Mouse (Mus musculus): ENCODE data around the gene Cltc. TPM values are rescaled to one million over a fixed set of nuclear protein-coding genes. Genes with fewer than 3 reads are reported as not detected.
A peak's percentile ranks its signal among the peaks of the same experiment; 100 is the strongest.
"Not testable (repeated sequence)": the region's sequence is repeated elsewhere in the genome, so short reads cannot be mapped to it uniquely, and the experiment has no call there.

Gene Cltc
- total RNA-seq, 1 experiment from 2014 or later, result 162 TPM

- no peak for ATAC-seq (replicated peaks; ENCODE audit: insufficient number of reproducible peaks, low FRiP score, low TSS enrichment, poor library complexity, severe bottlenecking)
Measured at GRCm38 (mm10) chr11:86742605-86743004, 14.8 kb downstream of the Cltc start.

- ATAC-seq (replicated peaks; ENCODE audit: insufficient number of reproducible peaks, low FRiP score, low TSS enrichment, poor library complexity, severe bottlenecking), result no peak
Measured at GRCm38 (mm10) chr11:86741505-86741904, 15.9 kb downstream of the Cltc start.

GRCm38 (mm10) chr11:86739470-86739869, 17.9 kb downstream of the Cltc start:
- ATAC-seq (replicated peaks; ENCODE audit: insufficient number of reproducible peaks, low FRiP score, low TSS enrichment, poor library complexity, severe bottlenecking), result no peak

GRCm38 (mm10) chr11:86738956-86739355, 18.4 kb downstream of the Cltc start:
- ATAC-seq (replicated peaks; ENCODE audit: insufficient number of reproducible peaks, low FRiP score, low TSS enrichment, poor library complexity, severe bottlenecking), result peak; percentile 66; the same call in 1 of the 2 replicates

- ATAC-seq (replicated peaks; ENCODE audit: insufficient number of reproducible peaks, low FRiP score, low TSS enrichment, poor library complexity, severe bottlenecking), result not testable (repeated sequence)
Measured at GRCm38 (mm10) chr11:86738308-86738707, 19.1 kb downstream of the Cltc start.

- no peak for ATAC-seq (replicated peaks; ENCODE audit: insufficient number of reproducible peaks, low FRiP score, low TSS enrichment, poor library complexity, severe bottlenecking)
Measured at GRCm38 (mm10) chr11:86737301-86738000, 19.9 kb downstream of the Cltc start.

GRCm38 (mm10) chr11:86734993-86735392, 22.4 kb downstream of the Cltc start:
- ATAC-seq (replicated peaks; ENCODE audit: insufficient number of reproducible peaks, low FRiP score, low TSS enrichment, poor library complexity, severe bottlenecking), result no peak

- ATAC-seq (replicated peaks; ENCODE audit: insufficient number of reproducible peaks, low FRiP score, low TSS enrichment, poor library complexity, severe bottlenecking), result no peak
Measured at GRCm38 (mm10) chr11:86734241-86734939, 23.0 kb downstream of the Cltc start.

- no peak for ATAC-seq (replicated peaks; ENCODE audit: insufficient number of reproducible peaks, low FRiP score, low TSS enrichment, poor library complexity, severe bottlenecking)
Measured at GRCm38 (mm10) chr11:86731443-86731842, 25.9 kb downstream of the Cltc start.

- no peak for ATAC-seq (replicated peaks; ENCODE audit: insufficient number of reproducible peaks, low FRiP score, low TSS enrichment, poor library complexity, severe bottlenecking)
Measured at GRCm38 (mm10) chr11:86725607-86726006, 31.8 kb downstream of the Cltc start.

- ATAC-seq (replicated peaks; ENCODE audit: insufficient number of reproducible peaks, low FRiP score, low TSS enrichment, poor library complexity, severe bottlenecking), result no peak
Measured at GRCm38 (mm10) chr11:86724982-86725381, 32.4 kb downstream of the Cltc start.

GRCm38 (mm10) chr11:86724004-86724403, 33.4 kb downstream of the Cltc start:
- ATAC-seq (replicated peaks; ENCODE audit: insufficient number of reproducible peaks, low FRiP score, low TSS enrichment, poor library complexity, severe bottlenecking), result no peak

GRCm38 (mm10) chr11:86719390-86719789, 38.0 kb downstream of the Cltc start:
- ATAC-seq (replicated peaks; ENCODE audit: insufficient number of reproducible peaks, low FRiP score, low TSS enrichment, poor library complexity, severe bottlenecking), result no peak

GRCm38 (mm10) chr11:86718369-86718768, 39.0 kb downstream of the Cltc start:
- ATAC-seq (replicated peaks; ENCODE audit: insufficient number of reproducible peaks, low FRiP score, low TSS enrichment, poor library complexity, severe bottlenecking), result no peak

GRCm38 (mm10) chr11:86717306-86718065, 39.9 kb downstream of the Cltc start:
- ATAC-seq (replicated peaks; ENCODE audit: insufficient number of reproducible peaks, low FRiP score, low TSS enrichment, poor library complexity, severe bottlenecking), result no peak

- ATAC-seq (replicated peaks; ENCODE audit: insufficient number of reproducible peaks, low FRiP score, low TSS enrichment, poor library complexity, severe bottlenecking), result no peak
Measured at GRCm38 (mm10) chr11:86714606-86715005, 42.8 kb downstream of the Cltc start.

- ATAC-seq (replicated peaks; ENCODE audit: insufficient number of reproducible peaks, low FRiP score, low TSS enrichment, poor library complexity, severe bottlenecking), result no peak
Measured at GRCm38 (mm10) chr11:86701151-86701550, 56.2 kb downstream of the Cltc start.

- ATAC-seq (replicated peaks; ENCODE audit: insufficient number of reproducible peaks, low FRiP score, low TSS enrichment, poor library complexity, severe bottlenecking), result no peak
Measured at GRCm38 (mm10) chr11:86695461-86695860, 61.9 kb downstream of the Cltc start.

GRCm38 (mm10) chr11:86692546-86692945, 64.8 kb downstream of the Cltc start:
- no peak for ATAC-seq (replicated peaks; ENCODE audit: insufficient number of reproducible peaks, low FRiP score, low TSS enrichment, poor library complexity, severe bottlenecking)

All from monocyte, adult 5-6 weeks (primary cell).